Mouse (Mus musculus): Measurements from ENCODE around the gene Olfr98.

- TF ChIP-seq GATA1 (IDR thresholded peaks at IDR 0.05; ENCODE audit: low read length) = no peak
- no peak for TF ChIP-seq TAL1 (IDR thresholded peaks at IDR 0.05; ENCODE audit: low read length)
Measured at GRCm38 (mm10) chr17:37249460-37249859, 14.1 kb downstream of the Olfr98 start.
